Mouse (Mus musculus): ENCODE measurements around the gene Nr4a1.

Nr4a1 gene

GRCm38 (mm10) chr15:101256463-101257206 is 2.6 kb downstream of the Nr4a1 start:
- no peak for DNase-seq (ENCODE audit: low spot score in 2 of 2)

- DNase-seq (ENCODE audit: low spot score in 2 of 2): peak; percentile 38 to 67
Measured at GRCm38 (mm10) chr15:101258420-101258819, 4.4 kb downstream of the Nr4a1 start.

- no peak for DNase-seq (ENCODE audit: low spot score in 2 of 2)
Measured at GRCm38 (mm10) chr15:101259922-101260321, 5.9 kb downstream of the Nr4a1 start.

- no peak for DNase-seq (ENCODE audit: low spot score in 2 of 2)
Measured at GRCm38 (mm10) chr15:101260387-101260786, 6.3 kb downstream of the Nr4a1 start.

GRCm38 (mm10) chr15:101260874-101261622 is 7.0 kb downstream of the Nr4a1 start:
- no peak for DNase-seq (ENCODE audit: low spot score in 2 of 2)

- peak in 1 of 2 experiments; percentile 47 for DNase-seq (ENCODE audit: low spot score in 2 of 2)
Measured at GRCm38 (mm10) chr15:101262502-101262901, 8.4 kb downstream of the Nr4a1 start.

DNA sequence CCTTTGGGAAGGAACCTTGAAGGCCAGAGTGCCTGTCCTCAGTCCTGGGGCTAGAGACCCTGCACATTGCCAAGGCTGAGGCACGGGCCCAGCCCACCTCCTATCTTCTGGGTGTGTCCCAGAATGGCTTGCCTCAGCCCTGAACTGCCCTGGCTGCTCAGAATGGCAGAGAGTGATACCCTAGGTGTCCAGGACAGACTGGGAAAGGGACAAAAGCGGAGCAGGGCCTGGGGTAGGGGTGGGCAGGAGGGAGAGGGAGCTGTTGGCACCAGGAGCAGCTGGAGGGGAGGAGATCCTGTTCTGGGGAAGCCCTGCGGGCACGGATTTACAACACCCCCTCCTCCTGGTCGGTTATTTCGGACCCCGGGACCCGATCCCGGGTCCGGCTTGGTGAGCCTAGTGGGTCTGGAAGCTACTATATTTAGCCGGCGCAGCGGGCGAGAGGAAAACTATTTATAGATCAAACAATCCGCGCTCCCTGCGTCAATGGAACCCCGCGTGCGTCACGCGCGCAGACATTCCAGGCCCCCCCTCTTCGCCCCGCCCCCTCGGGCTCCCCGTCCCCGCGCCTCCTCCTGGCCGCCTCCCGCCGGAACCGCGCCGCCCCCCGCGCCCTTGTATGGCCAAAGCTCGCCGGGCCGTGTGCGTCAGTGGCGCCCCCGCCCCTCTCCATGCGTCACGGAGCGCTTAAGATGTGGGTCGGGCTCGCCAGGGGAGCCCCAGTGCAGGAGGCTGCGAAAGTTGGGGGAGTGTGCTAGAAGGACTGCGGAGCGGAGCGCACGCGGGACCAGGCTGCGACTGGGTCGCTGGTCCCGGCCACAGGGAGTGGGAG is 12.3 kb downstream of the Nr4a1 start:
- DNase-seq (ENCODE audit: low spot score in 2 of 2): peak; percentile 77 to 87

DNA sequence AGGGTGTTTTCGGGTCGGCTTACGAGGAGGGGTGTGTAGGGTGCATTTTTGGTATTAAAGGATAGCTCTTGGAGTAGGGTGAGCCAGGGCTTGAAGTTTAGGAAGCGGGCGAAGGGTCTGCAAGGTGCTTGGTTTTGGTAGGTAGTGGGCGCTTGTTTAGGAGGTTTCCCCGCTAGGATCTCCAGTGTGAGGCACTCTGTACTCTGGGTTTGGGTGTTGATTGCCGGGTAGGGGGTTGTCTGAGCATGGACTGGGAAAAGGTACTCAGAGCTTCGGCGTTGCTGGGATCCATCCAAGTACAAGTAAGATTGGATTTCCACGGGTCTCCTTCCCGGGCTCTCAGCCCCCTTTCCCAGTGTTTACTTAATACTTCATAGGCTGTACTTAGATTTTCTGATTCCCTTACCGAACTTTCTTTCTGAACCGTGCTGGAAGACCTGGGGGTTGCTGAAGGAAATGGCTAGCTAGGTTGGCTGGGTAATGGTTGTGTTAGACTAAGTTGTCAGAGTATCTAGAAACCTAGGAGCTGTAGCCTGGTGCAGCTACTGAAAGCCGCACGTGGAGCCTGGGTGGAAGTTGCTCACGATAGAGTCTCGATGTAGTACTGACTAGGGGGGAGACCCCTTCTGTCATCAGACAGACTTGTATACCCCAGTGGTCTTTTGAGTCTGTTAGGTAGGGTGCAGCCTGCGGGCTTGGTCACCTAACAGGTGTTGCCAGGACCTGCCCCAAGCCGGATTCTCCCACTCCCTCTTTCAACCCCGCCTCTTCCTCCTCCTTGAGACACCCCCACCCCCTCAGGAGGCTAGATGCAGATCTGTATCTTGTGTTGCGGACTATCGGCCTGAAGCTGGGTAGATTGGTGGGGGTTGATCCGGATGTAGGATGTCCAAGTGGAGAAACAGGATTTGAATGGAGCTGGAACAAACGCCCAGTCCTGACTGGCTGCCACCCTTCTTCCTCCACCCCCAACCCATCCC is 13.3 kb downstream of the Nr4a1 start:
- no peak for DNase-seq (ENCODE audit: low spot score in 2 of 2)

GRCm38 (mm10) chr15:101270101-101270820 is 16.2 kb downstream of the Nr4a1 start:
- no peak for DNase-seq (ENCODE audit: low spot score in 2 of 2)

GRCm38 (mm10) chr15:101271107-101271506 is 17.0 kb downstream of the Nr4a1 start:
- DNase-seq (ENCODE audit: low spot score in 2 of 2): no peak

GRCm38 (mm10) chr15:101271513-101271912 is 17.4 kb downstream of the Nr4a1 start:
- no peak for DNase-seq (ENCODE audit: low spot score in 2 of 2)

- DNase-seq (ENCODE audit: low spot score in 2 of 2): no peak
Measured at GRCm38 (mm10) chr15:101274380-101274779, 20.3 kb downstream of the Nr4a1 start.

- no peak for DNase-seq (ENCODE audit: low spot score in 2 of 2)
Measured at GRCm38 (mm10) chr15:101277351-101277899, 23.4 kb downstream of the Nr4a1 start.

- no peak for DNase-seq (ENCODE audit: low spot score in 2 of 2)
Measured at GRCm38 (mm10) chr15:101278589-101278988, 24.5 kb downstream of the Nr4a1 start.

DNA sequence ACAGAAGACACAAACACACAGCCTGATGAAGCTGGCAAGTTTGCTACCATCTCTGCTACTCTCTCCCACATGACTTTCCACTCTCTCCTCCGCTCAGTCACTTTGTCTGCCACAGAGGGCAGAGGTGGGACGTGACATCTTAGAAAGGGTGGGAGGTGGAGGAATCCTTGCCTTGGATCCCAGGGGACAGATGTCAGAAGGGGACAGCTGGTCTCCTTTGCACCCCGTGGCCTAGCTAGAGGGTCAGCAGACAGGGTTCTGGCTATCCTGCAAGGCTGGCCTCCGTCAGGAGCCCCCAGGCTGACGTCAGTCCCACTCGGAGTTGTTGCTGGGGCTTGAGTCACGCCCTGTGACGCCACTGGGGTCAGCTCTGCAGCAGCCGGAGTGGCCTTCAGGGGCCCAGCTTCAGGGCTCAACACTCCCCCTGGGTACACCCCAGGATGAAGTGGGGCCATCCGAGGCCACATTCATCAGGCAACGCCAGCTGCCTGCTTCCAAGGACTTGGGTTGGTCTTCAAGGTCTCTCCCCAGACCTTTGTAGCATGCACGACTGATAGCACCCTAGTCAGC is 25.4 kb downstream of the Nr4a1 start:
- no peak for DNase-seq (ENCODE audit: low spot score in 2 of 2)

GRCm38 (mm10) chr15:101282471-101282870 is 28.4 kb downstream of the Nr4a1 start:
- DNase-seq (ENCODE audit: low spot score in 2 of 2): no peak

DNA sequence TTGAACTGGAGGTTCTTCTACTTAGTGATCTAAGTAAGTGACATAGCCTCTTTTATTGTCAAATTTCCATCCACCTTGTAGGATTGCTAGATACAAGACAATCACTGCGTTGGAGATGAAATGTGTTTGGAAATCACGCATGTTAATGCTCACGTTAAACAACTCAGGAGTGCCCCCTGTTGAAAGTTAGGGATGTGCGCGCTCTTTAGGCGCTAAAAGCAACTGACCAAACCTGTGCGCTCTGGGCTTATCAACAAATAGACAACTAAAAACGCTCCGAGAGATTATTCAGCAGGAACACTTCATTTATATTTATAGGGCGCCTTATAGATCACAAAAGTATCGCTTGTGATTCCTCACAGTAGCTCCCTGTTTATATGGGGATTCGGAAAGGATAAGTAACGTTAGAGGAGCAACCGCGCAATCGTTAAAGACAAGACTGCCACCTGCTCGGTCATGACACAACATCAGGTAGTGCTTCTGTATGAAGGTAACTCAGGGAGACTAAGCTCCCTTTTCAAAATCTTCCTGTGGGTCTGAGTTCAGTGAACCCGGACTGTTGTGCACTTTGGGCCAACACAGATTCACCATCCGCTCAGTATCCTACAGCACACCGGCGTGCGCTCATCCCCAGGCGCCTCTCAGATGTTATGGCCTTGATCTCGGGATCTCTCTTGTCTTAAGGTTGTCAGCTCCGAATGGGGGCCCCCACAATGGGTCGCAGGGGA is 29.3 kb downstream of the Nr4a1 start:
- DNase-seq (ENCODE audit: low spot score in 2 of 2): peak in 1 of 2 experiments; percentile 50

GRCm38 (mm10) chr15:101283911-101284750 is 30.1 kb downstream of the Nr4a1 start, which contains the start of gene Atg101:
TSS of gene Atg101 (plus strand) at chr15:101284272.
- DNase-seq (ENCODE audit: low spot score in 2 of 2): peak; percentile 91 to 96

All from spleen, postnatal 4 days (tissue).